Mouse (Mus musculus): ENCODE measurements around the gene Serpinf2.

- TF ChIP-seq POLR2A (IDR thresholded peaks at IDR 0.05; ENCODE audit: low read depth, low read length) = no peak
- TF ChIP-seq CTCF (IDR thresholded peaks at IDR 0.05; ENCODE audit: extremely low read depth, insufficient read depth, insufficient read length, insufficient replicate concordance) = no peak
Observed at GRCm38 (mm10) chr11:75468410-75468809, 29.0 kb upstream of the Serpinf2 start.

Measured in spleen, adult 2 months (tissue).